Mouse (Mus musculus) limb, embryonic 13.5 days (tissue): ENCODE data around the gene Cenpp. TPM values are rescaled to one million over a fixed set of nuclear protein-coding genes. Genes with fewer than 3 reads are reported as not detected.
A peak's percentile ranks its signal among the peaks of the same experiment; 100 is the strongest.

Experiments
- ATAC-seq: fragments of 200-750 bp; cut with Nextera tagmentation; 2 replicates; pipeline ENCODE4 v1.8.0; 2017; ENCODE audit warnings: low read depth, moderate number of reproducible peaks, moderate TSS enrichment; ENCODE audit not compliant: low FRiP score
- H3K27ac ChIP-seq: fragments of 300-500 bp; sonication (generic); 2 replicates; pipeline ENCODE4 v1.5.1; 2015; ENCODE audit warnings: inconsistent platforms, mild to moderate bottlenecking, moderate library complexity
- H3K27me3 ChIP-seq: fragments of 300-500 bp; sonication (generic); 2 replicates; pipeline ENCODE4 v1.6.1; 2015; ENCODE audit warnings: mild to moderate bottlenecking, inconsistent platforms
- H3K36me3 ChIP-seq: fragments of 300-500 bp; sonication (generic); 2 replicates; pipeline ENCODE4 v1.6.1; 2015; ENCODE audit warnings: inconsistent platforms, mild to moderate bottlenecking, moderate library complexity
- H3K4me1 ChIP-seq: fragments of 300-500 bp; sonication (generic); 2 replicates; pipeline ENCODE4 v1.6.1; 2015; ENCODE audit warnings: inconsistent platforms
- H3K4me2 ChIP-seq: fragments of 300-500 bp; sonication (generic); replicated peaks from 2 replicates; pipeline ENCODE4 v1.6.1; 2015; ENCODE audit warnings: inconsistent platforms, mild to moderate bottlenecking, moderate library complexity
- H3K4me3 ChIP-seq: fragments of 300-500 bp; sonication (generic); 2 replicates; pipeline ENCODE4 v1.5.1; 2015; ENCODE audit warnings: moderate library complexity, mild to moderate bottlenecking, inconsistent platforms
- H3K9ac ChIP-seq: fragments of 300-500 bp; sonication (generic); 2 replicates; pipeline ENCODE4 v1.6.1; 2015; ENCODE audit warnings: mild to moderate bottlenecking, inconsistent platforms
- H3K9me3 ChIP-seq: fragments of 300-500 bp; sonication (generic); 2 replicates; pipeline ENCODE4 v1.6.1; 2016; ENCODE audit warnings: inconsistent platforms
- WGBS: fragments of 180-500 bp; shearing (Covaris S2); methylation state at CpG from one replicate; pipeline ENCODE4 v1.1.7; 2015; 5-methylcytosine and 5-hydroxymethylcytosine counted together
- polyA plus RNA-seq: library from polyadenylated mRNA; unstranded; fragments of >200 nt; fragmentation: Nextera tagmentation; extraction: Ambion mirVana; gene quantifications from 2 replicates; pipeline ENCODE4 v1.2.1, GENCODE M21; 2015

Cenpp gene
- polyA plus RNA-seq, 1 experiment from 2014 or later: 24.3 TPM

DNA sequence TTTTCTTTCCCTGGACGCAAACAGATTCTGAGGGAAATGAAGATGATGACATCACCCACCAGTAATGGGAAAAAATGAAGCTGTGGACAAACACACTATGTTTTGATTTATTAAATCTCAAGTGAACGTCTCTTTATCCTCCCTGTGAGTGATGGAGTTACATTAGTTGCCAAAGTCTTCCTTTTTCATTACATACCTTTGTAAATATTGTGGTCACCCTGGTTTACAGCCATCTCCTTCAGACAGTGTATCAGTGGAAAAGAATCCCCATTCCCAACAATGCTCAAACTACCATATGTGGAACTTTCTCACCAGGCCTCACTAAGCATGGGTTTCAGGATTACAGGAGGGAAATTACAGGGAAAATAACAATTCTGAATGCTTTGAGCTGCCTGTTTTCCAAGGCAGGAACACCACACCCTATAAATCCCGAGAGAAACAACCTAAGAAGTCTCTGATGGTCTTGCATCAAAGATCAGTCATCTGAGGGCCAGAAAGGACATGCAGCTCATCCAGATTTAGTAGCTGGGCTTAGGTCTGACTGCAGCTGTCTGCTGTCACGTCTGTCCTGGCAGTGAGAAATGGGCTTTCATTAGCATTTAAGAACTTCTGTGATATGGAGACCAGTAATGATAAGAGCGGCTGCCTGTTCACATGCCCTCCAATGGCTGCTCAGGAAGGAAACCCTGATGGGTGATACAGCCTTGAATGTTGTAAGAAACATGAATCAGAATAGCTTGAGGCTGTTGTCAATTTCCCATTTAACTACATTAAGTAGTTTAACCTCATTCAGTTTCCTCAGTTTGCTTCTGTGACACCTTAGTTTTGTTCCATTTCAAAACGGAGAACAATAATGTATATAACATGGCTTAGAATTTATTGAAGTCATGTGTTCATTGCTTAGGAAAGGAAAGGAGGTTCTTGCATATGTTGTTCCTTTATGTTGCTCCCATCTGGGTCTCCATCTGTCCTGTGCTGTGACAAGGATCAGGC, 159.9 kb downstream of the Cenpp start, which contains the start of gene Tes3-ps:
TSS of gene Tes3-ps (plus strand) at position 943 of the 993 bp plus-strand sequence.
- Histone ChIP-seq H3K36me3 (no peaks in the 10 kb centered on the region), H3K9ac (no peak within 1 kb of the TSS), H3K27me3 (no peaks in the 10 kb centered on the region), H3K27ac (no peak within 1 kb of the TSS), H3K4me1 (no peaks in the 10 kb centered on the region), H3K9me3 (no peaks in the 10 kb centered on the region), H3K4me2 (no peak within 1 kb of the TSS), H3K4me3 (no peak within 1 kb of the TSS)
- WGBS: 66% methylated on average over 6 of the region's 6 CpGs
- ATAC-seq: peak; percentile 24; the same call in 1 of the 2 replicates

DNA sequence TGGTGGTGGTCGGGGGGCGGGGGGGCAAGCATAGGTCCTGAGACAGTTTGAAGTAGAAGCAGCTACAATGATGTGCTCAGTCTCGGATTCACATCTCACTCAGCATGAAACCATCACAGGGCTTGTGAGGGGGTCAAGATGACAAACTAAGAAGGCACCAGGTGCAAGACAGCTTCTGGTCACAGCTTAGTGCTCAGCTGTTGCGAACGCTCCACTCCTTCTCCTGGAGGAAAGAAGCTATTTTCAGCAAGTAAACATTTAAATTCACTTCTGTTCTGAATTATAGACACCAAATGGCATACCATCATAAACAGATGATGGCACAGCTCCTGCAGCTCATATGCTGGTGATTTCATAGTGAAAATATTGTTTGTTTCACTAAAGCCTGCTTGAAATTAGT, 167.2 kb downstream of the Cenpp start:
- Histone ChIP-seq H3K27me3 (no peaks in the 10 kb centered on the region), H3K4me3 (no peak overlapping the region), H3K9ac (no peak overlapping the region), H3K36me3 (no peaks in the 10 kb centered on the region), H3K4me2 (no peak overlapping the region), H3K4me1 (peaks cover 19% of the 10 kb centered on the region), H3K9me3 (no peaks in the 10 kb centered on the region), H3K27ac (peak overlapping the region; percentile 62; the same call in 1 of the 2 replicates)
- ATAC-seq: no peak
- WGBS: 66% methylated on average over 5 of the region's 5 CpGs

GRCm38 (mm10) chr13:49480551-49480950, 172.0 kb downstream of the Cenpp start:
- H3K4me3 ChIP-seq: no peak overlapping the region
- no peak overlapping the region for H3K9ac ChIP-seq
- ATAC-seq: 0 out of 2 replicates have a peak, but pooled peaks have one; percentile 46
- H3K36me3 ChIP-seq: no peaks in the 10 kb centered on the region
- H3K27ac ChIP-seq: peak overlapping the region; percentile 84
- no peaks in the 10 kb centered on the region for H3K9me3 ChIP-seq
- H3K4me1 ChIP-seq: peaks cover 48% of the 10 kb centered on the region
- H3K4me2 ChIP-seq: no peak overlapping the region
- H3K27me3 ChIP-seq: no peaks in the 10 kb centered on the region
- WGBS: 29% methylated on average over 5 of the region's 5 CpGs

GRCm38 (mm10) chr13:49480057-49480456, 172.5 kb downstream of the Cenpp start:
- WGBS: 51% methylated on average over 2 of the region's 2 CpGs

DNA sequence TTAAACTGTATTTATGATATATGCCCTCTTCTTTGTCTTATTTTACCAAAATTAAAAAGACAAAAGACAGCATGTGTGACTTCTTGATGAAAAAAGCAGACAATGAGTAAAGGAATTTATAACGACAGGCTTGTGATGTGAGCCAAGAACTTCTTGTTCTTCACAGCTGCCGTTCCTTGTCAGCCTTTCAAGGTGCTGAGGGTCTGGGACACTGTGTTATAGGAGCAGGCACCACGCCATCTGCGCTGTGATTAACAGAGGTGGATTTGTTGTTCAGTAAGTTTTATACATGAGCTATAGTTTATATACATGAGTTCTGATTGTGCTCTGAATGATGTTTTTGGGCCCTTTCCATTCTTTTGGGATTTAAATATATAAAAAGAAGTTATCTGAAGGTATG, 173.2 kb downstream of the Cenpp start:
- Histone ChIP-seq H3K4me3 (no peak overlapping the region), H3K4me1 (peaks cover 41% of the 10 kb centered on the region), H3K36me3 (no peaks in the 10 kb centered on the region), H3K27me3 (no peaks in the 10 kb centered on the region), H3K27ac (peak overlapping the region; percentile 82), H3K4me2 (no peak overlapping the region), H3K9me3 (no peaks in the 10 kb centered on the region), H3K9ac (no peak overlapping the region)
- no peak for ATAC-seq
- WGBS: 66% methylated on average over 4 of the region's 4 CpGs

More at GRCm38 (mm10) chr13:49480057-49480456, 172.5 kb downstream of the Cenpp start:
- Histone ChIP-seq H3K9ac (no peak overlapping the region), H3K4me1 (peaks cover 43% of the 10 kb centered on the region), H3K4me2 (no peak overlapping the region), H3K9me3 (no peaks in the 10 kb centered on the region), H3K4me3 (no peak overlapping the region), H3K36me3 (no peaks in the 10 kb centered on the region), H3K27ac (peak overlapping the region; percentile 45), H3K27me3 (no peaks in the 10 kb centered on the region)
- ATAC-seq: peak; percentile 87; the same call in 1 of the 2 replicates

DNA sequence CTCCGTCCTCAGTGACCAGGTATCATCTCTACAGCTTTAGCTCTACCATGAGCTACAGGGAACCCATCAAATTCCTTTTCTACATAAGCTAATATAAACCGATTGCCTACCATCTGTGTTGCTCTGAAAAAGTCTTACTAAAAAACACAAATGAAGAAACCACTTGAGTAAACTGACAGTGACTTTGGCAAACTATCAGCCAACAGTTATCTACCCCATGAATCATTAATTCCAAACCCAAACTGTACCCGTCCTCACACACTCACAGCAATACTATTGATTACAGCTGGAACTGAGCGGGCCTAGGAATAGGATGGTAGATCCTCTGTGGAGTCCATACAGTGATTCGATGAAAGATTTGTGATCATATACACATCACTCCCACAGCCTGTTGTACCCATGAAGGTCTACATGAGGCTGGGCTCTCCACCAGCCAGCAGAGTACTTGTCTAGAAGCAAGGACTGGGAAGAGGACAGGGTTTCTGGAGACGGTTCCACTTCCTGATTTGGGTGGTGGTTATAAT, 173.7 kb downstream of the Cenpp start:
- 88% methylated on average over 6 of the region's 6 CpGs for WGBS
- H3K4me3 ChIP-seq: no peak overlapping the region
- H3K27ac ChIP-seq: peak overlapping the region; percentile 82; the same call in 1 of the 2 replicates
- H3K36me3 ChIP-seq: no peaks in the 10 kb centered on the region
- H3K27me3 ChIP-seq: no peaks in the 10 kb centered on the region
- no peak overlapping the region for H3K9ac ChIP-seq
- no peaks in the 10 kb centered on the region for H3K9me3 ChIP-seq
- ATAC-seq: no peak
- H3K4me2 ChIP-seq: no peak overlapping the region
- peaks cover 41% of the 10 kb centered on the region for H3K4me1 ChIP-seq

- WGBS: 57% methylated on average over 3 of the region's 3 CpGs
- H3K27ac ChIP-seq: peak overlapping the region; percentile 63
- no peak for ATAC-seq
Observed at GRCm38 (mm10) chr13:49477887-49478286, 174.7 kb downstream of the Cenpp start.

DNA sequence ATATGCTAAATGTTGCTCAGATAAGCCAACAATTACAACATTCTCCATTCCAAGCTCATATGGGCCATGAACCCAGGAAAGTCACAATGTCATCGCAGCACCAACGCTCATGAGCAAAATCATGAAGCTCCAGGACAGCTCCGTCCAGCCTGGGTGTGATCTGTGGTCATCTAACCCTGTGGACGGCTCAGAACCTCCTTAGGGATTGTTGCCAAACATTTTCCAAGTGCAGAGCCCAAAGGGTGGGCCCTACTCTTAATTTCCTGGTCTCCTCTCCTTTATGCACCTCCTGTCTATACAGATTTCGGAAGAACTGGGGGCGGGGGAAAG, 179.9 kb downstream of the Cenpp start:
- 93% methylated on average over 6 of the region's 6 CpGs for WGBS
- ATAC-seq: no peak

More at GRCm38 (mm10) chr13:49477887-49478286, 174.7 kb downstream of the Cenpp start:
- Histone ChIP-seq H3K27me3 (no peaks in the 10 kb centered on the region), H3K4me2 (no peak overlapping the region), H3K9me3 (no peaks in the 10 kb centered on the region), H3K4me1 (peaks cover 41% of the 10 kb centered on the region), H3K9ac (no peak overlapping the region), H3K36me3 (no peaks in the 10 kb centered on the region), H3K4me3 (no peak overlapping the region)

GRCm38 (mm10) chr13:49471981-49472675, 180.5 kb downstream of the Cenpp start:
- H3K36me3 ChIP-seq: no peaks in the 10 kb centered on the region
- H3K4me1 ChIP-seq: peaks cover 16% of the 10 kb centered on the region
- no peak overlapping the region for H3K27ac ChIP-seq
- no peak overlapping the region for H3K4me3 ChIP-seq
- no peak overlapping the region for H3K9ac ChIP-seq
- WGBS: 77% methylated on average over 4 of the region's 4 CpGs
- H3K9me3 ChIP-seq: no peaks in the 10 kb centered on the region
- no peaks in the 10 kb centered on the region for H3K27me3 ChIP-seq
- ATAC-seq: no peak
- no peak overlapping the region for H3K4me2 ChIP-seq

More for the DNA sequence above, 179.9 kb downstream of the Cenpp start:
- Histone ChIP-seq H3K4me3 (no peak overlapping the region), H3K36me3 (no peaks in the 10 kb centered on the region), H3K4me2 (no peak overlapping the region), H3K9me3 (no peaks in the 10 kb centered on the region), H3K27ac (no peak overlapping the region), H3K4me1 (peaks cover 15% of the 10 kb centered on the region), H3K27me3 (no peaks in the 10 kb centered on the region), H3K9ac (no peak overlapping the region)

GRCm38 (mm10) chr13:49470806-49471205, 181.8 kb downstream of the Cenpp start:
- Histone ChIP-seq H3K27ac (no peak overlapping the region), H3K27me3 (no peaks in the 10 kb centered on the region), H3K4me2 (no peak overlapping the region), H3K4me1 (peaks cover 23% of the 10 kb centered on the region), H3K36me3 (no peaks in the 10 kb centered on the region), H3K9ac (no peak overlapping the region), H3K4me3 (no peak overlapping the region), H3K9me3 (no peaks in the 10 kb centered on the region)
- ATAC-seq: no peak
- 85% methylated on average over 4 of the region's 4 CpGs for WGBS

DNA sequence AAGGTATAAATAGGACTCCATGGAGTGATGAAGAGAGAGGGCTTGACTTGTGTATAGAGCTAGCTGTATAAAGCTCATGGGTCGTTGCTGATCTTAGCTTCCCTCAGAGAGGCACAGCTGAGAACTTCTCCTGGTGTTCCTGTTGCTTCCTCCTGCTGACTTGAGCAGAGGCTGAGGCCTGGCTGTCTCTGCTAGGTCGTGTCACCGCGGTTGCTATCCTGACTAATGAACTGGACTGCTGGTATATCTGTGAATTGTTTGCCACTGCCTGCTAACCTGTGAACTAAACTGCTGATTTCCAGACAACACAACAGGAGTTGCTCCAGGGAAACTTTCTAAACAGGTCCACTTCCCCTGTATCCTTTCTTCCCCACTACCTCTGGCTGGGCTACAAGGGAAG, 182.3 kb downstream of the Cenpp start:
- Histone ChIP-seq H3K36me3 (peaks cover 3% of the 10 kb centered on the region), H3K9ac (no peak overlapping the region), H3K4me2 (no peak overlapping the region), H3K27me3 (no peaks in the 10 kb centered on the region), H3K27ac (no peak overlapping the region), H3K4me3 (no peak overlapping the region), H3K9me3 (no peaks in the 10 kb centered on the region), H3K4me1 (peaks cover 28% of the 10 kb centered on the region)
- no peak for ATAC-seq
- 83% methylated on average over 4 of the region's 4 CpGs for WGBS

GRCm38 (mm10) chr13:49469002-49469401, 183.6 kb downstream of the Cenpp start:
- peaks cover 16% of the 10 kb centered on the region for H3K36me3 ChIP-seq
- 79% methylated on average over 5 of the region's 5 CpGs for WGBS
- no peaks in the 10 kb centered on the region for H3K27me3 ChIP-seq
- H3K27ac ChIP-seq: peak overlapping the region; percentile 48; the same call in 1 of the 2 replicates
- H3K9me3 ChIP-seq: no peaks in the 10 kb centered on the region
- no peak overlapping the region for H3K9ac ChIP-seq
- H3K4me1 ChIP-seq: peaks cover 31% of the 10 kb centered on the region
- ATAC-seq: no peak
- no peak overlapping the region for H3K4me2 ChIP-seq
- no peak overlapping the region for H3K4me3 ChIP-seq
